Mouse (Mus musculus): Measurements from ENCODE around the gene Htr6. TPM values are rescaled to one million over a fixed set of nuclear protein-coding genes. Genes with fewer than 3 reads are reported as not detected.

Htr6 gene
- total RNA-seq, 2 experiments from 2014 or later, result 7.3 to 7.6 TPM

- Histone ChIP-seq H3K4me3 (no peak overlapping the region), H3K27ac (no peak overlapping the region)
- no peak for DNase-seq (ENCODE audit: low spot score in 2 of 2)
- TF ChIP-seq CTCF (conservative IDR thresholded peaks at IDR 0.05), result no peak
These were observed 19.6 kb downstream of the Htr6 start for GRCm38 (mm10) chr4:139055744-139056143.

DNA sequence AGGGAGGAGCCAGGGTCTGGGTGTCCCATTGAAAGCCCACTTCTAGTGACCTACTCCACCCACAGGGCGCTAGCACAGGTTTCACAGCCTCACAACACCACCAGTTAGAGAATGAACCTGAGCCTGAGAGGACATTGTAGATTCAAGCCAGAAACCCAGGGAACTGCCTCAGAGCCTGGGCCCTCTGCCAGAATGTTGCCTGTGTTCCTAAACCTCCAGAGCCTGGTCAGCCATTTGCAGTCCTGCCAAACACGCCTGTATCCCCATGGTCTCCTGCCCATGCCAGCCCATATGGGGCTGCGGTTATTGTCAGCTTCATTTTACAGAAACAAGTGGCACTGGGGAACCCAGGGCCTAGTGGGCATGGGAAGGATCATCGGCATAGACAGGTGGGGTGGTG lies 20.0 kb downstream of the Htr6 start:
- Histone ChIP-seq H3K4me3 (no peak overlapping the region), H3K27ac (no peak overlapping the region)
- TF ChIP-seq CTCF (conservative IDR thresholded peaks at IDR 0.05), result no peak
- no peak for DNase-seq (ENCODE audit: low spot score in 2 of 2)

- DNase-seq (ENCODE audit: low spot score in 2 of 2), result peak; percentile 60 to 77
- no peak overlapping the region for H3K27ac ChIP-seq
- no peak overlapping the region for H3K4me3 ChIP-seq
- peak; percentile 80 for TF ChIP-seq CTCF (conservative IDR thresholded peaks at IDR 0.05)
These were observed 21.0 kb downstream of the Htr6 start for GRCm38 (mm10) chr4:139054300-139054923.

GRCm38 (mm10) chr4:139053391-139053790 lies 22.0 kb downstream of the Htr6 start:
- no peak for DNase-seq (ENCODE audit: low spot score in 2 of 2)
- Histone ChIP-seq H3K27ac (0 out of 2 replicates have a peak overlapping the region, but pooled peaks have one; percentile 61), H3K4me3 (no peak overlapping the region)
- no peak for TF ChIP-seq CTCF (conservative IDR thresholded peaks at IDR 0.05)

- Histone ChIP-seq H3K27ac (peak overlapping the region; percentile 61; the same call in 1 of the 2 replicates), H3K4me3 (no peak overlapping the region)
- TF ChIP-seq CTCF (conservative IDR thresholded peaks at IDR 0.05), result no peak
- no peak for DNase-seq (ENCODE audit: low spot score in 2 of 2)
These were observed 22.6 kb downstream of the Htr6 start for GRCm38 (mm10) chr4:139052796-139053195.

- no peak for TF ChIP-seq CTCF (conservative IDR thresholded peaks at IDR 0.05)
- H3K4me3 ChIP-seq, result no peak overlapping the region
- no peak for DNase-seq (ENCODE audit: low spot score in 2 of 2)
- no peak overlapping the region; the same call in 1 of the 2 replicates for H3K27ac ChIP-seq
These were observed 26.9 kb downstream of the Htr6 start for GRCm38 (mm10) chr4:139048518-139048917.

- peak in 1 of 2 experiments; percentile 58 for DNase-seq (ENCODE audit: low spot score in 2 of 2)
- peak overlapping the region; percentile 43; the same call in 1 of the 2 replicates for H3K27ac ChIP-seq
- no peak for TF ChIP-seq CTCF (conservative IDR thresholded peaks at IDR 0.05)
- no peak overlapping the region for H3K4me3 ChIP-seq
These were observed 29.0 kb downstream of the Htr6 start for GRCm38 (mm10) chr4:139046354-139046753.

- DNase-seq (ENCODE audit: low spot score in 2 of 2), result no peak
- no peak for TF ChIP-seq CTCF (conservative IDR thresholded peaks at IDR 0.05)
- H3K27ac ChIP-seq, result no peak overlapping the region
- no peak overlapping the region for H3K4me3 ChIP-seq
These were observed 30.8 kb downstream of the Htr6 start for GRCm38 (mm10) chr4:139044566-139044965.

DNA sequence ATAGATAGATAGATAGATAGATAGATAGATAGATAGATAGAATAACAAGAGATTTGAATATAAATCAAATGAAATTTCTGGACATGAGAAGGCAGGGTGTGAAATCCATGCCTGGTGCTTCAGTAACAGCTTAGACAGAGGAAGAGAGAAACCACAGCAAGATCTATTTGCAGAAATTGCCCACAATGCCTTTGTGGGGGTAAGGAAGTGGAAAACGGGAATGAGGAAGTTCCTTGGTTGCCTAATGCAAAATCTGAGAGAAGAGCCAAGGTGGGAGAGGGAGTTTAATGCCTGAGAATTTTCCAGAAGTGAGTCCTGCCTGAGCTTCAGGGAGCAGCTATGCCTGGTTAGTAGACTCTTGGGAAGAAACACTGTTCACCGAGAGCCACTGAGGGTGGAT lies 31.8 kb downstream of the Htr6 start:
- no peak for DNase-seq (ENCODE audit: low spot score in 2 of 2)
- H3K4me3 ChIP-seq, result no peak overlapping the region
- no peak for TF ChIP-seq CTCF (conservative IDR thresholded peaks at IDR 0.05)
- no peak overlapping the region for H3K27ac ChIP-seq

DNA sequence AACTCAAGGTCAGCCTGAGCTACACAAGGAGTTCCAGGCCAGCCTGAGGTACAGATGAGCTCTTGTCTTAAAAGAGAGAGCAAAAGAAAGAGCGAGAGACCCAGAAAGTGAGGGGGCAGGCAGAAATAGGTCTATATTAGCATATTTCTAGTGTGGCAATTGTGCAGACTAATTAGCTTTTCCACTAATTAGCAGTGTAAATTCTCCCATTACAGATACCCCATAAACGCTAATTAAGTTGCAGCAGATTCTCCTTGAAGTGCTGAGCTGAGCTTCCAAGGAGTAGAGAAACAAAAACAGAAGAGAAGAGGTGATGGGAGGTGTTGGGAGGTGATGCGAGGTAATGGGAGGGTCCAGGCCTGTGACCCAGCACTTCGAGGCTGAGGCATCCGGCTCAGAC lies 32.8 kb downstream of the Htr6 start:
- DNase-seq (ENCODE audit: low spot score in 2 of 2), result no peak
- Histone ChIP-seq H3K4me3 (no peak overlapping the region), H3K27ac (no peak overlapping the region)
- no peak for TF ChIP-seq CTCF (conservative IDR thresholded peaks at IDR 0.05)

DNA sequence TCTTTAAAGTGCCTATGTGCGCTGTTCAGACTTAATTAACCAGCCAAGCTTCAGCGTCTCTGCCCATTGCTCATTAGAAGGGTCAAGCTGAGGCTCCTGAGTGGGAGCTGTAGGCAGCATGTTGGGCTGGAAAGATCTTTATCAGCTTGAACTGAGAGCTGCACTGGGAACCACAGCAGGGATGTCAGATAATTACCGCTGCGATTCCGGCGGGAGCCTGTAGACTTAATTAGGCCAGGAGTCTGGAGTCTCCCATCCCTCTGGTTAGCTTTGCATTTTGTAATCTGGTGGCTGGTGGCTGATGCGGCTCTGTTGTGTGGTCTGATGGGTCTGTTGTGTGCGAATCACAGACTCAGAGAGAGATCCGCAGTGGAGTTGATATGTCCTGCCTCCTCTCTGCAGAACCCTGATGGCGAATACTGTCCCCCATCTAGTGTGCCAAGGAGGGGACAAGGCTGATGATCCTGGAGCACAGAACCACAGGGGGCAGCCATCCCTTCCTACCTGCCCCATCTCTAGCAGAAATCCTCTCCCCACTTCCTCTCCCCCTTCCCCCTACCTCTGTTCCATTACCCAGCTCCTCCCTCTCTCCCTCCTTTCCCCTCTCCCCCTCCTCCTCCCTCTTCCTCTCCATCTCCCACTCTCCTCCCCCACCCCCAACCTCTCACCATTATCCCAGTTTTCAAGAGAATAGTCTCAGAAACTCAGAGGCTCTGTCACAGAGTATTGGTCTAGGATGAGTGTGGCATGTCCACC lies 35.1 kb downstream of the Htr6 start:
- Histone ChIP-seq H3K27ac (peak overlapping the region; percentile 51), H3K4me3 (no peak overlapping the region)
- TF ChIP-seq CTCF (conservative IDR thresholded peaks at IDR 0.05), result no peak
- DNase-seq (ENCODE audit: low spot score in 2 of 2), result no peak

DNA sequence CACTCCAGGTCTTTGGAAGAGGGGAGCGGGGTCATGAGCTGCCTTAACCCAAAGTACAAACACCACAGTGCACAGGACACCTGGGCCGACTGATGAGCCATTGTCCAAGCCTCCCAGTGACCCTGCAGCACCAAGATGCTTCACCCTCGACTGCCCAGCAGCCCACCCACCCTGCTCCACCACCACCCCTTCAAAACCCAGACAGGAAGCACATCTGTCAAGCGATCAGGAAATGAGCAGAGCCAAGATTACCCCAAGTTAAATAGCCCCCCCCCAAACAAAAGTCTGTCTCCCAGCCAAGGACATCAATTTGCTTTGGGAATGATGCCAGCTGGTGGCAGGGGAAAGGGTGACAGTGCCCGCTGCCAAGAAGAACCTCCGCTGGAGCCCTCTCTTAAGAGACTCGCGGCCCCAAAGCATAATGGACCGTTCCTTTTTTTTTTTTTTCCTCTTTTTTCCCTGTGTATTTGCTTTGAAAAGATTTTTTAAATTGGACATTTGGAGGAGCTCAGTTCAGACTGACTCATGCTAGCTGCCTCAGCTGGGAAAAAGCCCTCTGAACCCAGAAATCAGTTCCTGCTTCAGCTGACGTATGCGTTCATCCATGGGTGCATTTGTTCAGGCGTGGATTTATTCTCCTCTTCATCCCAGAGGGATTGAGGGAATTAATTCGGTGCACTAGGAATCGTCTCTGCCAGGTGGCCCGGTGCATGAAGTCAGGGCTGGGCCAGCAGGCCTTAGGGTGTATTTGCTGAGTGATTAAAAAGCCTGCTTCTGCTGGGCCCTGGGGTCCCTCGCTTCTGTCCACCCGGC lies 37.4 kb downstream of the Htr6 start:
- DNase-seq (ENCODE audit: low spot score in 2 of 2), result peak in 1 of 2 experiments; percentile 47
- no peak for TF ChIP-seq CTCF (conservative IDR thresholded peaks at IDR 0.05)

GRCm38 (mm10) chr4:139035799-139036198 lies 39.6 kb downstream of the Htr6 start:
- no peak for TF ChIP-seq CTCF (conservative IDR thresholded peaks at IDR 0.05)
- Histone ChIP-seq H3K4me3 (no peak overlapping the region), H3K27ac (peak overlapping the region; percentile 73)
- peak in 1 of 2 experiments; percentile 38 for DNase-seq (ENCODE audit: low spot score in 2 of 2)

More for the DNA sequence above, 37.4 kb downstream of the Htr6 start:
- H3K27ac ChIP-seq, result peak overlapping the region; percentile 72
- H3K4me3 ChIP-seq, result no peak overlapping the region

All from layer of hippocampus, adult 2 months (tissue).